Mouse (Mus musculus): Measurements from ENCODE around the gene D130052B06Rik. TPM values are rescaled to one million over a fixed set of nuclear protein-coding genes. Genes with fewer than 3 reads are reported as not detected.

The D130052B06Rik gene
- polyA plus RNA-seq, 1 experiment: not detected

DNA sequence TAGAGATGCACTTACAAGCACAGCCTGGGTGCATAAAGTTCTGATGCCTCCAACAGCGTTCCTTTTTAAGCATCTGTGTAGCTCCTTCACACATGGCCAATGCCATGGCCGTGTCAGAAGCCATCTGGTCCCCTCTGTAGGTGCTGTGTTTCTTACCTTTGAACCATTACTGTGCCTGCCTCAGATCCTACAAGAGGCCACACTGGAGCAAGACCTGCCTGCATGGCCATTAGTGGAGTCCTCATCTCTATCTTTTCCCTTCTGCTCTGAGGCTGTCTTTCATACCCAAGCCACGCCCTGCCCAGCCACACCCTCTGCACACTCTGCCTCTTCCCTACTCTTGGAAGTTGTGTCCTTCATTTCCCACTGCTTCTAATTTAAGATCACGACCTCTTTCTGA, 6.3 kb upstream of the D130052B06Rik start:
- TF ChIP-seq CTCF (IDR thresholded peaks at IDR 0.05; ENCODE audit: insufficient read depth, low read length) (no peak), POLR2A (IDR thresholded peaks at IDR 0.05; ENCODE audit: borderline replicate concordance, extremely low read depth, low read depth, low read length) (no peak)
- H3K4me1 ChIP-seq (ENCODE audit: control insufficient read depth, insufficient read depth, low read length): no peaks in the 10 kb centered on the region
- no peak overlapping the region for H3K4me3 ChIP-seq (replicated peaks; ENCODE audit: extremely low read depth, low read depth, low read length)
- WGBS: 72% methylated on average over 4 of the region's 4 CpGs
- no peak for DNase-seq

DNA sequence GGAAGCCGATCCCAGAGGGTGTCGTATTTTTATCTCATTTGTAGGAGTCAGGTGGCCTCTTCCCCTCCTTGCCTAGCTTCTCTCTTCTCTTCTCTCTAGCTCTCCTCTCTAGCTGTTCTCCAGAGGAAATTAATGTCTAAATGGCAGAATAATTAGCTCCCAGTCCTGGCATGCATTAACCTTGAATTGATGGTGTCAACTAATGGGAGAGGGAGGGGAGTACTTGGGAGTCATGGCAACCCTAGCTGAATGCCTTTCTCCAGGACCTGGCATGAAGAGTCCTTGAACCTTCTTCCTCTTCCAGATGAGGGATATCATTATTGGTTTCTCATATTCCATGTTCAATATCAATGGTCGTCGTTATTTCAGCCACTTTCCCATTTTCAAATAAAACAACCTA, 2.4 kb upstream of the D130052B06Rik start:
- no peak for DNase-seq
- WGBS: 87% methylated on average over 4 of the region's 4 CpGs
- H3K4me3 ChIP-seq (replicated peaks; ENCODE audit: extremely low read depth, low read depth, low read length): no peak overlapping the region
- TF ChIP-seq POLR2A (IDR thresholded peaks at IDR 0.05; ENCODE audit: borderline replicate concordance, extremely low read depth, low read depth, low read length): no peak
- TF ChIP-seq CTCF (IDR thresholded peaks at IDR 0.05; ENCODE audit: insufficient read depth, low read length): no peak
- H3K4me1 ChIP-seq (ENCODE audit: control insufficient read depth, insufficient read depth, low read length): no peaks in the 10 kb centered on the region; the same call in 1 of the 2 replicates

DNA sequence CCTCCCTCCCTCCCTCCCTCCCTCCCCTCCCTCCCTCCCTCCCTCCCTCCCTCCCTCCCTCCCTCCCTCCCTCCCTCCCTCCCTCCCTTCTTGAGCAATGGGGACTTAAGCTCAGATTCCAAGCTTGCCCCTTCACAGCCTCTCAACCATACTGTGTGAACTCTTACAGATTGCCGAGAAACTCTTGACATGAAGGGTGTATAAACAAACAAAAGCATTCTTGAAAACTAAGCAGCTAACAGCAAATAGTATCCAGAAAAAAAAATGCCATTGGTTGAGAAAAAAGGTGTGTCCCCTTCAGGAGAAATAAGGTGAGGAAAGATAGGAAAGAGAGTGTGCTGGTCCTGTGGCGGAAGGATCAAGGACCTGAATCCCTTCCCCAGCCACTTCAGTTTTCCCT, 4.1 kb downstream of the D130052B06Rik start:
- 49% methylated on average over 2 of the region's 2 CpGs for WGBS
- Histone ChIP-seq H3K4me1 (ENCODE audit: control insufficient read depth, insufficient read depth, low read length) (no peaks in the 10 kb centered on the region; the same call in 1 of the 2 replicates), H3K4me3 (replicated peaks; ENCODE audit: extremely low read depth, low read depth, low read length) (no peak overlapping the region)
- no peak for TF ChIP-seq CTCF (IDR thresholded peaks at IDR 0.05; ENCODE audit: insufficient read depth, low read length)
- no peak for TF ChIP-seq POLR2A (IDR thresholded peaks at IDR 0.05; ENCODE audit: borderline replicate concordance, extremely low read depth, low read depth, low read length)
- DNase-seq: no peak

- TF ChIP-seq POLR2A (IDR thresholded peaks at IDR 0.05; ENCODE audit: borderline replicate concordance, extremely low read depth, low read depth, low read length): no peak
- no peak for TF ChIP-seq CTCF (IDR thresholded peaks at IDR 0.05; ENCODE audit: insufficient read depth, low read length)
- Histone ChIP-seq H3K4me1 (ENCODE audit: control insufficient read depth, insufficient read depth, low read length) (no peaks in the 10 kb centered on the region), H3K4me3 (replicated peaks; ENCODE audit: extremely low read depth, low read depth, low read length) (no peak overlapping the region)
- WGBS: 31% methylated on average over 3 of the region's 3 CpGs
- DNase-seq: no peak
Observed at GRCm38 (mm10) chr11:33607784-33608183, 8.7 kb downstream of the D130052B06Rik start.

DNA sequence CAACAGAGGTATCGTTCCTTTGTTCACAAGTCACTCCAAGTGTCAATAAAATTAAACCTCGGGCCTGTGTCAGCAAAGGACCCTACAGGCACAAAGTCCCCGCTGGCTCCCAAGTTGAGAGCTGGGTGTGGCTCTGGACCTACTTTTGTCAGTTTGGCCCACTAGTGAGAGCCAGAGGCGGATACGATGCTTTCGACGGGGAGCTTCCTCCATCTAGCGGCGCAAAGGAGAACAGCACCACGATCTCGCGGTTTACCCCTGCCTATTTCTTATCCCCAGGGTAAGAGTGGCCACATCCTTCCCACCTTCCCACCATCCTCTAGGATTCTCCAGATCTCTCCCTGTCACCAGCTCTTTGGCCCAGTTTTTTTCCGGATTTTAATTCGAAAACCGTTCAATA, 15.1 kb downstream of the D130052B06Rik start:
- Histone ChIP-seq H3K4me3 (replicated peaks; ENCODE audit: extremely low read depth, low read depth, low read length) (no peak overlapping the region), H3K4me1 (ENCODE audit: control insufficient read depth, insufficient read depth, low read length) (no peaks in the 10 kb centered on the region)
- DNase-seq: peak; percentile 68
- TF ChIP-seq CTCF (IDR thresholded peaks at IDR 0.05; ENCODE audit: insufficient read depth, low read length): peak; percentile 97
- no peak for TF ChIP-seq POLR2A (IDR thresholded peaks at IDR 0.05; ENCODE audit: borderline replicate concordance, extremely low read depth, low read depth, low read length)
- 6% methylated on average over 15 of the region's 15 CpGs for WGBS

- DNase-seq: no peak
- Histone ChIP-seq H3K4me3 (replicated peaks; ENCODE audit: extremely low read depth, low read depth, low read length) (no peak overlapping the region), H3K4me1 (ENCODE audit: control insufficient read depth, insufficient read depth, low read length) (no peaks in the 10 kb centered on the region)
- 79% methylated on average over 4 of the region's 4 CpGs for WGBS
- TF ChIP-seq POLR2A (IDR thresholded peaks at IDR 0.05; ENCODE audit: borderline replicate concordance, extremely low read depth, low read depth, low read length) (no peak), CTCF (IDR thresholded peaks at IDR 0.05; ENCODE audit: insufficient read depth, low read length) (no peak)
Observed at GRCm38 (mm10) chr11:33627136-33627742, 28.1 kb downstream of the D130052B06Rik start.

GRCm38 (mm10) chr11:33637107-33637506, 38.0 kb downstream of the D130052B06Rik start:
- DNase-seq: no peak
- WGBS: 73% methylated on average over 2 of the region's 2 CpGs
- Histone ChIP-seq H3K4me1 (ENCODE audit: control insufficient read depth, insufficient read depth, low read length) (no peaks in the 10 kb centered on the region), H3K4me3 (replicated peaks; ENCODE audit: extremely low read depth, low read depth, low read length) (no peak overlapping the region)
- TF ChIP-seq POLR2A (IDR thresholded peaks at IDR 0.05; ENCODE audit: borderline replicate concordance, extremely low read depth, low read depth, low read length): no peak
- TF ChIP-seq CTCF (IDR thresholded peaks at IDR 0.05; ENCODE audit: insufficient read depth, low read length): no peak

GRCm38 (mm10) chr11:33649358-33649757, 50.3 kb downstream of the D130052B06Rik start:
- no peak for TF ChIP-seq CTCF (IDR thresholded peaks at IDR 0.05; ENCODE audit: insufficient read depth, low read length)
- TF ChIP-seq POLR2A (IDR thresholded peaks at IDR 0.05; ENCODE audit: borderline replicate concordance, extremely low read depth, low read depth, low read length): no peak
- no peak for DNase-seq
- H3K4me1 ChIP-seq (ENCODE audit: control insufficient read depth, insufficient read depth, low read length): no peaks in the 10 kb centered on the region
- 64% methylated on average over 2 of the region's 2 CpGs for WGBS
- no peak overlapping the region for H3K4me3 ChIP-seq (replicated peaks; ENCODE audit: extremely low read depth, low read depth, low read length)

DNA sequence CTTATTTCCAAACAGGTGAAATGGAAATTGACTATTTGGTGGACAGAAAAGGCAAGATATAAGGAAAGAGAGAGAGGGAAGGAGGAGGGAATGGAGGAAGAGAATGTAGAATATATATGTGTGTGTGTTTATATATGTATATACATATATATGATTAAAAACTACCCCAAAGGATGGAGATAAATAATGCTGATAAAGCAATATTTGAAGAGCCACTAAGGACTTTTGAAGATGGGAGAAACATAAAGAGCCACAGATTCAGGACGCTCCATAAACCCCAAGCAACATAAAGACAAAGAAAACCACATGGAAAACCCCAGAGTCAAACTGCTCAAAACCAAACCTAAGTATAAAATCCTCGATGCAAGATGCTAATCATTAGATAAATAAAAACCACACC, 55.4 kb downstream of the D130052B06Rik start:
- Histone ChIP-seq H3K4me1 (ENCODE audit: control insufficient read depth, insufficient read depth, low read length) (no peaks in the 10 kb centered on the region; the same call in 1 of the 2 replicates), H3K4me3 (replicated peaks; ENCODE audit: extremely low read depth, low read depth, low read length) (no peak overlapping the region)
- TF ChIP-seq POLR2A (IDR thresholded peaks at IDR 0.05; ENCODE audit: borderline replicate concordance, extremely low read depth, low read depth, low read length) (no peak), CTCF (IDR thresholded peaks at IDR 0.05; ENCODE audit: insufficient read depth, low read length) (no peak)
- 83% methylated on average over 2 of the region's 2 CpGs for WGBS
- no peak for DNase-seq

- DNase-seq: no peak
- 56% methylated on average over 3 of the region's 3 CpGs for WGBS
- Histone ChIP-seq H3K4me1 (ENCODE audit: control insufficient read depth, insufficient read depth, low read length) (no peaks in the 10 kb centered on the region; the same call in 1 of the 2 replicates), H3K4me3 (replicated peaks; ENCODE audit: extremely low read depth, low read depth, low read length) (no peak overlapping the region)
- TF ChIP-seq CTCF (IDR thresholded peaks at IDR 0.05; ENCODE audit: insufficient read depth, low read length) (no peak), POLR2A (IDR thresholded peaks at IDR 0.05; ENCODE audit: borderline replicate concordance, extremely low read depth, low read depth, low read length) (no peak)
Observed at GRCm38 (mm10) chr11:33655221-33655620, 56.1 kb downstream of the D130052B06Rik start.
